Mouse (Mus musculus) lung, embryonic 15.5 days (tissue): ENCODE results near the gene Krtap9-5. TPM values are rescaled to one million over a fixed set of nuclear protein-coding genes. Genes with fewer than 3 reads are reported as not detected.

Experiments used
- ATAC-seq: fragments of 200-750 bp; cut with Nextera tagmentation; 2 replicates; pipeline ENCODE4 v1.8.0; 2017; ENCODE audit warnings: moderate number of reproducible peaks, borderline replicate concordance; ENCODE audit not compliant: low FRiP score, low TSS enrichment; ENCODE audit errors: extremely low read depth
- H3K27ac ChIP-seq: fragments of 300-500 bp; sonication (generic); 2 replicates; pipeline ENCODE4 v1.5.1; 2015; ENCODE audit warnings: moderate library complexity, mild to moderate bottlenecking, inconsistent platforms
- H3K27me3 ChIP-seq: fragments of 300-500 bp; sonication (generic); 2 replicates; pipeline ENCODE4 v1.6.1; 2015; ENCODE audit warnings: inconsistent platforms
- H3K36me3 ChIP-seq: fragments of 300-500 bp; sonication (generic); 2 replicates; pipeline ENCODE4 v1.6.1; 2015; ENCODE audit warnings: inconsistent platforms
- H3K4me1 ChIP-seq: fragments of 300-500 bp; sonication (generic); 2 replicates; pipeline ENCODE4 v1.6.1; 2015; ENCODE audit warnings: inconsistent platforms
- H3K4me2 ChIP-seq: fragments of 300-500 bp; sonication (generic); 2 replicates; pipeline ENCODE4 v1.6.1; 2015; ENCODE audit warnings: inconsistent platforms, mild to moderate bottlenecking, moderate library complexity
- H3K4me3 ChIP-seq: fragments of 300-500 bp; sonication (generic); 2 replicates; pipeline ENCODE4 v1.5.1; 2015; ENCODE audit warnings: mild to moderate bottlenecking, inconsistent platforms
- H3K9ac ChIP-seq: fragments of 300-500 bp; sonication (generic); 2 replicates; pipeline ENCODE4 v1.6.1; 2015; ENCODE audit warnings: inconsistent platforms
- H3K9me3 ChIP-seq: fragments of 300-500 bp; sonication (generic); 2 replicates; pipeline ENCODE4 v1.6.1; 2016; ENCODE audit warnings: inconsistent platforms
- WGBS: fragments of 180-500 bp; shearing (Covaris S2); methylation state at CpG from one replicate; pipeline ENCODE4 v1.1.7; 2015; 5-methylcytosine and 5-hydroxymethylcytosine counted together
- polyA plus RNA-seq: library from polyadenylated mRNA; unstranded; fragments of >200 nt; fragmentation: Nextera tagmentation; extraction: Ambion mirVana; gene quantifications from 2 replicates; pipeline ENCODE4 v1.2.1, GENCODE M21; 2015

The Krtap9-5 gene
- not detected in 2 replicates for polyA plus RNA-seq

DNA sequence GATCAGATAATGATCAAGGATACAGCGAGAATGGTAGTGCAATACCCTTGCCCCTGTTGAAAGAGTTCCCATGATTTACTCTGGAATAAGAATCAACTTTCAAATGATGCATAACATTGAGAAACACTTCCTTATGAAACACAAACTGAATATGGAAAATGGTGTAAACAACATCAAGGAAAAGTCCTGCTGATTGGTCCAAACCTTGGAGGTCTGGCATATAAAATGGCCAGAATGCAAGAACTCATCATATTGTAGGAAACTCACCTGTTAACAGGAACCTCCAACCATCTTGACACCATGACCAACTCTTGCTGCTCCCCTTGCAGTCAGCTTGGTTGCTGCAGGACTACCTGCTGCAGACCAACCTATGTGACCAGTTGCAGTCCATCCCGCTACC lies at the start of gene Krtap9-5:
TSS of gene Krtap9-5 (plus strand) at position 301 of the 400 bp plus-strand sequence.
- Histone ChIP-seq H3K9ac (no peak within 1 kb of the TSS), H3K9me3 (no peaks in the 10 kb centered on the region), H3K27ac (no peak within 1 kb of the TSS), H3K27me3 (no peaks in the 10 kb centered on the region), H3K4me2 (no peak within 1 kb of the TSS), H3K4me3 (no peak within 1 kb of the TSS), H3K4me1 (no peaks in the 10 kb centered on the region), H3K36me3 (no peaks in the 10 kb centered on the region)
- WGBS: 85% methylated on average over 2 of the region's 2 CpGs
- ATAC-seq: no peak

DNA sequence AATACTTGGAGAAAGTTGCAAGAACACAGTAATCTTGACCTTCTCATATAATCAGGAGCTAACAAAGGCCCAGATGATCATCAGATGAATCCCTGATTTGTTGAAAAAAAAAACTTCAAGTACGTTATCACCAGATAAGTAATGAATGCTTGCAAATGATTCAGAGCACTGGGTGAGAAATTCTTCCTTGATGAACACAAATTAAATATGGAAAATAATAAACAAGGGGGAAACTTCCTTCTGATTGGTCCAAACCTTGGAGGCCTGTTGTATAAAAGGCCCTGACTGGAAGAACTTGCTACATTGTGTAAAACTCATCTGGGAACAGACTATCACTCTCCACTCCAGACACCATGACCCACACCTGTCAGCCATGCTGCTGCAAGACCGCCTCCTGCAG lies 40.7 kb upstream of the Krtap9-5 start, which contains the start of gene Krtap31-1:
TSS of gene Krtap31-1 (plus strand) at position 301 of the 400 bp plus-strand sequence.
- WGBS: 69% methylated on average over 2 of the region's 2 CpGs
- H3K36me3 ChIP-seq: no peaks in the 10 kb centered on the region
- no peak within 1 kb of the TSS for H3K27ac ChIP-seq
- H3K9ac ChIP-seq: no peak within 1 kb of the TSS
- H3K9me3 ChIP-seq: no peaks in the 10 kb centered on the region
- H3K4me1 ChIP-seq: no peaks in the 10 kb centered on the region
- no peaks in the 10 kb centered on the region for H3K27me3 ChIP-seq
- H3K4me3 ChIP-seq: no peak within 1 kb of the TSS
- H3K4me2 ChIP-seq: no peak within 1 kb of the TSS
- ATAC-seq: no peak

DNA sequence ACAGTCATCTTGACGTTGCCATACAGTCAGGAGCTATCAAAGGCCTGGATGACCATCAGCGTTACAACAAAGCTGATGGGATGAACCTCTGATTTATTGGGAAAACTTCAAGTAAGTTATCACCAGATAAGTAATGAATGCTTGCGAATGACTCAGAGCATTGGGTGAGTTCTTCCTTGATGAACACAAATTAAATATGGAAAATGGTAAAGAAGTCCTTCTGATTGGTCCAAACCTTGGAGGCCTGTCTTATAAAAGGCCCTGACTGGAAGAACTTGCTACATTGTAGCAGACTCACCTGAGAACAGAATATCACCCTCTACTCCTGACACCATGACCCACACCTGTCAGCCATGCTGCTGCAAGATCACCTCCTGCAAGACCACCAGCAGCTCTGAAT lies 33.8 kb upstream of the Krtap9-5 start, which contains the start of gene Gm11565:
TSS of gene Gm11565 (plus strand) at position 301 of the 400 bp plus-strand sequence.
- Histone ChIP-seq H3K27ac (no peak within 1 kb of the TSS), H3K36me3 (no peaks in the 10 kb centered on the region), H3K4me1 (no peaks in the 10 kb centered on the region), H3K9me3 (no peaks in the 10 kb centered on the region), H3K27me3 (no peaks in the 10 kb centered on the region), H3K9ac (no peak within 1 kb of the TSS), H3K4me2 (no peak within 1 kb of the TSS), H3K4me3 (no peak within 1 kb of the TSS)
- ATAC-seq: no peak
- 89% methylated on average over 3 of the region's 3 CpGs for WGBS

DNA sequence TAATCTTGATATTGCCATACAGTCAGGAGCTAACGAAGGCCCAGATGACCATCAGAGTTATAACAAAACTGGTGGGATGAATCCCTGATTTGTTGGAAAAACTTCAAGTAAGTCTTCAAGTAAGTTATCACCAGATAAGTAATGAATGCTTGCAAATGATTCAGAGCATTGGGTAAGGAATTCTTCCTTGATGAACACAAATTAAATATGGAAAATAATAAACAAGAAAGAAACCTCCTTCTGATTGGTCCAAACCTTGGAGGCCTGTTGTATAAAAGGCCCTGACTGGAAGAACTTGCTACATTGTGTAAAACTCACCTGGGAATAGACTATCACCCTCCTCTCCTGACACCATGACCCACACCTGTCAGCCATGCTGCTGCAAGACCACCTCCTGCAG lies 12.3 kb upstream of the Krtap9-5 start, which contains the start of gene Krtap31-2:
TSS of gene Krtap31-2 (plus strand) at position 301 of the 400 bp plus-strand sequence.
- peaks cover 3% of the 10 kb centered on the region; the same call in 1 of the 2 replicates for H3K27me3 ChIP-seq
- ATAC-seq: no peak
- no peaks in the 10 kb centered on the region for H3K4me1 ChIP-seq
- WGBS: 75% methylated on average over 1 of the region's 1 CpGs
- H3K9me3 ChIP-seq: no peaks in the 10 kb centered on the region
- H3K9ac ChIP-seq: no peak within 1 kb of the TSS
- H3K36me3 ChIP-seq: no peaks in the 10 kb centered on the region
- H3K4me3 ChIP-seq: no peak within 1 kb of the TSS
- H3K4me2 ChIP-seq: no peak within 1 kb of the TSS
- H3K27ac ChIP-seq: no peak within 1 kb of the TSS

DNA sequence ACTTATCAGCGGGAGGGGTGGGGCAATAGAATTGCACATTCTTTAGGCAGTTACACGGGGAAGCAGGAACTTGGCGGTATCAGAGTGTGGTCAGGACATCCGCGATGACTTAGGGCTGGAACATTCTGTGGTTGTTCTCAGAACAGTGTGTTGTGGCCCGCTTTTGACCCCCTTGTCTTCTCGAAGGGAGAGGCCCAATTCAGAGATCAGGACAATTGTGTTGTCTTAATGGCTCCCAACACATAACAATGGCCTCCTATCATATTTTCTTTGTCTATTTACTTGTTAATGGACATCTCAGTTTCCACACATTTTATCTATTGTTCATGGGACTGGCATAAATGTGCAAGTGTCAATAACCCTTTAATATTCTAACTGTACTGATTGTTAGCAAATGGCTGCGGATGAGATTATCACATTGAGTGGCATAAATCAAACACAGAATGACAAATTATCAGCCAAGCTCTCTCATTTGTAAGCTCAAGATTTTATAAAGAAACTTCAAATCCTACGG lies 10.5 kb upstream of the Krtap9-5 start:
- no peak overlapping the region for H3K27ac ChIP-seq
- H3K9ac ChIP-seq: no peak overlapping the region
- H3K4me3 ChIP-seq: no peak overlapping the region
- no peaks in the 10 kb centered on the region for H3K27me3 ChIP-seq
- no peak overlapping the region for H3K4me2 ChIP-seq
- H3K9me3 ChIP-seq: no peaks in the 10 kb centered on the region
- no peak for ATAC-seq
- 76% methylated on average over 9 of the region's 9 CpGs for WGBS
- H3K36me3 ChIP-seq: no peaks in the 10 kb centered on the region
- no peaks in the 10 kb centered on the region for H3K4me1 ChIP-seq

DNA sequence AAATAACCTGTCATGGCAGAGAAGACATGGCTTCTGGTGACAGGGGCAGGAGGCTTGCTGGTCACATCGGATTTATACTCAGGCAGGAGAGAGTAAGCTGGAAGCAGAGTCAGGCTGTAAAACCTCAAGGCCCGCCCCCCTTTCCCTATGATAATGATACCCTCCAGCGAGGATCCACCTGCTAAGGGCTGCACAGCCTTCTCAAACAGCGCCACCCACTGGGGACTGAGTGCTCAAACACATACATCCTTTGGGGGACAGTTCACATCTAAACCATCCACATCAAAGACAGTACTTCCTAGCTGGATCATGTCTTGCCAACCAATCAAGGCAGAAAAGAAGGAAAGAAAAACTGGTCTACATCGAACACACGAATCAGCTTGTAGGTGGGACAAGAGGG lies 15.9 kb downstream of the Krtap9-5 start:
- 55% methylated on average over 6 of the region's 6 CpGs for WGBS
- no peak for ATAC-seq
- H3K4me1 ChIP-seq: no peaks in the 10 kb centered on the region

DNA sequence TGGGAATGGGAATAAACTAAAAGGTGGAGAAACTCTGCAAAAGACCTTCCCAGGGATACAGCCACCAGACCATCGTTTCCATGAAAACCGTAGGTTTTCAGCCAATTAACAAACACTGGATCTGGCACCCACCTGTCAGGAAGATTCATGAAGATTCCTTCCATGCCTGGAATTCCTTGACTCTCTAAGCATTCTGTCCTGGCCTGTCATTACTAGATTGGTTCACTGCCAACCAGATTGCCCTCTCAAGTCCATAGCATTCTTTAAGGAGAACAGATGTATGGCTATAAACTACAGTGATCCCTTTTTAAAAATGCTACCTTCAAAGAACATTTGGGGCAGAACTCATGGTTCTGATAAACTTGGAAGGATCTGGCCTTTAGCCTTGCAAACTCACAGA lies 17.7 kb downstream of the Krtap9-5 start:
- Histone ChIP-seq H3K4me2 (no peak overlapping the region), H3K27ac (no peak overlapping the region), H3K9ac (no peak overlapping the region), H3K4me3 (no peak overlapping the region), H3K27me3 (no peaks in the 10 kb centered on the region), H3K9me3 (no peaks in the 10 kb centered on the region), H3K36me3 (no peaks in the 10 kb centered on the region), H3K4me1 (no peaks in the 10 kb centered on the region)
- no peak for ATAC-seq
- 10% methylated on average over 2 of the region's 2 CpGs for WGBS

More for the DNA sequence above, 15.9 kb downstream of the Krtap9-5 start:
- no peak overlapping the region for H3K27ac ChIP-seq
- no peak overlapping the region for H3K4me2 ChIP-seq
- no peaks in the 10 kb centered on the region for H3K27me3 ChIP-seq
- no peaks in the 10 kb centered on the region for H3K9me3 ChIP-seq
- no peaks in the 10 kb centered on the region for H3K36me3 ChIP-seq
- H3K9ac ChIP-seq: no peak overlapping the region
- no peak overlapping the region for H3K4me3 ChIP-seq

- WGBS: 68% methylated on average over 5 of the region's 5 CpGs
- peaks cover 2% of the 10 kb centered on the region; the same call in 1 of the 2 replicates for H3K9me3 ChIP-seq
- no peak within 1 kb of the TSS for H3K4me2 ChIP-seq
- no peaks in the 10 kb centered on the region for H3K4me1 ChIP-seq
- H3K27ac ChIP-seq: no peak within 1 kb of the TSS
- H3K4me3 ChIP-seq: no peak within 1 kb of the TSS
- H3K36me3 ChIP-seq: no peaks in the 10 kb centered on the region
- no peak within 1 kb of the TSS for H3K9ac ChIP-seq
- no peak for ATAC-seq
- no peaks in the 10 kb centered on the region for H3K27me3 ChIP-seq
These were observed 30.7 kb downstream of the Krtap9-5 start, which contains the start of gene Krtap29-1 for GRCm38 (mm10) chr11:99978953-99979352. Gene Krtap29-1, minus strand, starts transcription at chr11:99979053.

- H3K27me3 ChIP-seq: no peaks in the 10 kb centered on the region
- 82% methylated on average over 9 of the region's 9 CpGs for WGBS
- no peak for ATAC-seq
- H3K9me3 ChIP-seq: no peaks in the 10 kb centered on the region
- H3K9ac ChIP-seq: no peak overlapping the region
- no peaks in the 10 kb centered on the region for H3K36me3 ChIP-seq
- H3K4me1 ChIP-seq: no peaks in the 10 kb centered on the region
- no peak overlapping the region for H3K27ac ChIP-seq
- H3K4me2 ChIP-seq: no peak overlapping the region
- no peak overlapping the region for H3K4me3 ChIP-seq
These were observed 34.5 kb downstream of the Krtap9-5 start for GRCm38 (mm10) chr11:99982731-99983130.

DNA sequence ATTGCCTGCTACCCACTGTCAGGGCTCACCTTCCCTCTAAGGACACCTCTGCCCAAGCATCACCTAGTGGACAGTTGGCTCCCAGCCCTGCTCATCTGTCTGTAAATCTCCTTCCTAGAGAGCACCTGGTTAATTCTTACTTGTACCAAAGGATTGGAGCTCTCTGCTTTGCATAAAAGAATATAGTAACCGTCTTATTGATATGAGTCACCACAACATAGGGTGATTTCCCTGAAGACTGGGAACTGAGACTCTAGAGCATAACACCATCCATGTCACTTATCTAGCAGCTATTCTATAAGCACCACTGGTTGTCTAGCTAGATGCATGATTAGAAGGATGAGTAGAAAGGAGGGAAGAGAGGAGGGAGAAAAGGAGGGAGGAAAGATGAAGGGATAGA lies 35.2 kb downstream of the Krtap9-5 start:
- H3K27me3 ChIP-seq: no peaks in the 10 kb centered on the region

DNA sequence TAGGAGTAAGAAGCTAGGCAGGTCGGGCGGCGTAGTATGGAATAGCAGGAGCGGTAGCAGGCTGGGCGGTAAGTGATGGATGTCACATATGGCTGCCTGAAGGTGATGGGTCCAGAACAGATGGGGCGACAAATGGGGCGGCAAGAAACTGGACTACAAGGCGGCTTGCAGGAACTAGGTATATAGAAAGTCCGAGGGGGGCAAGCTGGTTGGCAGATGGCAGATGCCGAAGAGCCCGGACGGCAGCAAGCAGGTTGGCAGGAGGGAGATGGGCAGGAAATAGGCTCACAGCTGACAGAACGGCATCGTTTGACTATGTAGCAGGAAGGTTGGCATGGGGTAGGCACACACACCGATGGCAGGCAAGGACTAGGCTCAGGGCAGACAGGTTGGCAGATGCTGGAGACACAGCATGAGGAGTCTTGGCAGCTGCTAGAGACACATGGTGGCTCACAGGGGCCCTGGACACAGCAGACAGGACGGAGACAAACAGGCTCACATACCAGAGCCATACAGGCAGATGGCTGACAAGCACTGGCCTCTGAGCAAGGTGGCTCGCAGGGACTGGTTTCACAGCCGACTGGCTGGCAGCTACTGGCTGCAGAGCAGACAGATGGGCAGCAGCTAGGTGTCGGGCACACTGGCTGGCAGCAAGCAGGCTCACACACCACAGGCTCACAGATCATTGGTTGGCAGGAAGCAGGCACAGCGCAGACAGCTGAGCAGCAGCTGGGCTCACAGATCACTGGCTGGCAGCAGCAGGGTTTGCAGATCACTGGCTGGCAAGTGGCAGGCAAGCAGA lies 37.2 kb downstream of the Krtap9-5 start:
- Histone ChIP-seq H3K36me3 (no peaks in the 10 kb centered on the region), H3K9ac (no peak overlapping the region), H3K27ac (no peak overlapping the region), H3K27me3 (no peaks in the 10 kb centered on the region), H3K4me3 (no peak overlapping the region), H3K4me1 (no peaks in the 10 kb centered on the region), H3K4me2 (no peak overlapping the region), H3K9me3 (no peaks in the 10 kb centered on the region)
- 65% methylated on average over 20 of the region's 20 CpGs for WGBS
- ATAC-seq: no peak; the same call in 1 of the 2 replicates

More for the DNA sequence above, 35.2 kb downstream of the Krtap9-5 start:
- Histone ChIP-seq H3K4me2 (no peak overlapping the region), H3K36me3 (no peaks in the 10 kb centered on the region), H3K4me3 (no peak overlapping the region), H3K4me1 (no peaks in the 10 kb centered on the region), H3K9ac (no peak overlapping the region), H3K9me3 (no peaks in the 10 kb centered on the region), H3K27ac (no peak overlapping the region)
- ATAC-seq: no peak
- WGBS: 85% methylated on average over 1 of the region's 1 CpGs

- H3K27ac ChIP-seq: no peak within 1 kb of the TSS
These were observed 37.9 kb downstream of the Krtap9-5 start, which contains the start of gene Krtap16-1 for GRCm38 (mm10) chr11:99986180-99986647. Gene Krtap16-1, minus strand, starts transcription at chr11:99986597.

More at GRCm38 (mm10) chr11:99986180-99986647, 37.9 kb downstream of the Krtap9-5 start, which contains the start of gene Krtap16-1:
- WGBS: 52% methylated on average over 8 of the region's 8 CpGs
- H3K9ac ChIP-seq: no peak within 1 kb of the TSS
- no peaks in the 10 kb centered on the region for H3K27me3 ChIP-seq
- no peak within 1 kb of the TSS for H3K4me2 ChIP-seq
- ATAC-seq: no peak
- H3K9me3 ChIP-seq: no peaks in the 10 kb centered on the region
- H3K4me1 ChIP-seq: no peaks in the 10 kb centered on the region
- H3K36me3 ChIP-seq: no peaks in the 10 kb centered on the region
- H3K4me3 ChIP-seq: no peak within 1 kb of the TSS
